Mouse (Mus musculus): ENCODE data around the gene Sf3a2.

DNA sequence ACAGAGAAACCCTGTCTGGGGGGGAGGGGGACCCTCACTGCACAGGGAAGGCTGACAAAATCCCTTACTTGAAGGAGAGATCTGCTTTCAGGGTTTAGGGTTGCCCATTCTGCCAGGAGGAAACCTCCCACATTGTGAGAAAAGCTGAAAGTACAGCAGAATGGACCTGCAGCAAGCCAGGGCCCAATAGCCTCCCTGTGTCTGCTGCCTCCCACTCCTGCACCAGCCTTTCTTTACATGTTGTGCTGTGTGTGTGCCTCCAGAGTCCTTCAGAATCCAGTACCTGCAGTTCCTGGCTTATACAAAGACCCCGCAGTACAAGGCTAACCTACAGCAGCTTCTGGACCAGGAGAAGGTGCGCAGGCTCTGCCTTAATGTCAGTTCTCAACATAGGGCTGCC lies 13.7 kb upstream of the Sf3a2 start:
- TF ChIP-seq POLR2A (IDR thresholded peaks at IDR 0.05; ENCODE audit: borderline replicate concordance, control insufficient read depth, low read depth, low read length) (no peak), CTCF (IDR thresholded peaks at IDR 0.05; ENCODE audit: control insufficient read depth, insufficient read depth, low read length) (no peak)

Data from bone marrow, adult 2 months (tissue).